Mouse (Mus musculus) left cerebral cortex, postnatal 10 days (tissue): ENCODE measurements around the gene Ranbp1. TPM values are rescaled to one million over a fixed set of nuclear protein-coding genes. Genes with fewer than 3 reads are reported as not detected.
A peak's percentile ranks its signal among the peaks of the same experiment; 100 is the strongest.
"Not testable (repeated sequence)": the region's sequence is repeated elsewhere in the genome, so short reads cannot be mapped to it uniquely, and the experiment has no call there.

Source experiments
- DNase-seq, 2 experiments: peaks; one replicate each; pipeline ENCODE4 v3.0.0; 2021 to 2022; ENCODE audit warnings: low spot score in 2 of 2, mixed read lengths in 1 of 2; ENCODE audit errors: extremely low spot score in 1 of 2
- intact Hi-C: fragments of 180-260 bp; cut with DNase I; formaldehyde crosslinking; loops from one replicate; pipeline ENCODE4 v1.15.1; 2025
- total RNA-seq, 2 experiments: library from RNA; stranded (reverse); gene quantifications; 2 replicates each; pipeline ENCODE4 v1.2.3; 2021

Ranbp1 gene
- 100 to 1,000 TPM; 116 to 122 TPM for total RNA-seq

DNA sequence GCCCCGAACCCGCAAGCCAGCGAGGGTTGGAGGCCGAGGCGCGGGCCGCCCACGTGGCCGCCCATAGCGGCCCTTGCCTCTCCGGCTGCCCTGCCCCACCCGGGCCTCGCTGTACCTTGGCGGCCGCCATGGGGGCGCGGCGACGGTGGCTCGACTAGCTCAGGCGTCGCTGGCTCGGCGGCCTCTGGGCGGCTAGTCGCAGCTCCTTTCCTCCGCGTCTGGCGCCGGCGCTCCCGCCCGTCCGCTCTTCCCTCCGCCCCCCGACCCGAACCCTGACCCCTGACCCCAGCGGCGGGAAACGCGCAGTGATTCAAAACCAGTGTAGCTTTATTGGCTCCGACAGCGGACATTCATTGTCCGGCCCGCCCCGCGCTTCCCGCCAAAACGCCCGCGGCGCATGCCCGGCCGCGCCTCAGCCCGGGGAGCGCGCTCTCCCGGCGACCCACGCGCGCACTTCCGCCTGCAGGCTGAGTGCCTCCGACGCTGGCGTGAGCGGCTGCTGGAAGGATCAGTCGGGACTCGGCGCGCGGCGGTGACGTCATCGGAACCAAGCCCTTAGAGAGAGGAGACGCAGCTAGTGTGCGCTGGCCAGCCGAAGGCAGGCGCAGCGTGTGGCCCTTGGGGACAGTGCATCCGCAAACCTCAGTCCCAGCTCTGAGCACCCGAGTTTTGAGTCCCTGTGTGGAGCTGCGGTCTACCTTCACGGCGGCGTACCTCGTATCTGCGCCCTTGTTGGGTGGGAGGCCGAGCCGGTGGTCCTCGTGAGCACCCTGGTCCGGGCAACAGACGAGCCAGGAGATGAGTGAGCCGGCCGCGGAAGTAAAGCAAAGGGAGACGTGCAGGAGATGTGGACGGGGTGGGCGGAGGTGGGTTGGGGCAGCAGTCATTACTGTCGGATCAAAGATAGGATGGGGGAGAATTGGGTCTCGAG is at the start of gene Ranbp1, which contains the start of gene Trmt2a:
Ranbp1 (minus strand) TSS at position 300 of the 931 bp plus-strand sequence.
Trmt2a (plus strand) TSS at position 247 of the 931 bp plus-strand sequence.
- peak; percentile 98 to 100 for DNase-seq
- intact Hi-C loops, result no loop called here

- DNase-seq, intact Hi-C loops: not testable (repeated sequence)
Measured at GRCm38 (mm10) chr16:18289614-18290013, 41.1 kb upstream of the Ranbp1 start.

DNA sequence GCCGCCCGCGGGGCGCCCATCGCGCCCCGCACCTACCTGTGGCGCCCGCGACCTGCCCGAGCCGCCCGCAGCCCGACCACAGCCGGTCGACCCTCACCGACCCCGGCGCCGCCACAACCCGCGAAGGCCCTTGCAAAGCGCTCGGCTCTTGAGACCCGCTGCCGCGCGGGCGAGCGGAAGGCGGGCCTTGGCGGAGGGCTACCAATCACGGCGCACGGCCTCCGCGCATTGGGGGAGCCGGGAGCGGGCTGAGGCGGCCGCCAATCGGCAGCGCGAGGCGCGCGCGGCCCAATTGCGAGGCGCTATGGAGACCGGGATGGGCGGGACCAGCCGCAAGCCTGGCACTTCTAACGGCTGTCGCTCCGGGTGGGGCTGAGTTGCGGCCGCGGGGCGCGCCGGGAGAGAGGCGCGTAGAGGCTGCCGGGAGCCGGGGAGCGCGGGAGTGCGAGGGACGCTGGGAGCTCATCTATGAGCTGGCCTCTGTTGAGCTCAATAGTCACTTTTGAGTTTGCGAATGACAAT is 40.6 kb upstream of the Ranbp1 start, which contains the start of gene Dgcr8:
Dgcr8 (minus strand) TSS at position 180 of the 522 bp plus-strand sequence.
- intact Hi-C loops, result no loop called here
- DNase-seq, result peak; percentile 98 to 99

DNA sequence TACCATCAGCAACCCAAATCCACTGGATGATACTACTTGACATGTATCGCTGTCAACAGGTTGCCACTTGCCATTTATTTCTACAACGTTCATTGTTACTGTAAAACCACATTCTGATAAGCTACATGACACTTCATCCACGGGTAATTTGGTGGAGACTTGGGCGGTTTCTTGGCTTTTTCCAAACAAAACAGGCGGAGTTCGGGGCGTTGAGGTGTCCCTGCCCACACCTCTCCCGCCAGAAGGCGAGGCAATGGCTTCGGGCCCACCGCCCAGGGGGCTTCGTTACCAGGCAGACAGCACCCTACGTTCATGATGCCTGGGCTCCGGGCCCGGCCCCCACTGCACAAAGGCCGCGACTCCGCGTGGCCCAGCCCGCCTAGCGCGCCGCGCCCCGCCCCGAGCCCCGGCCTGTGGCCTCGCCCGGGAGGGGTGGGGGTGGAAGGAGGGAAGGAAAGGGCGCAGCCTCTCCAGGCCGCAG is 40.1 kb upstream of the Ranbp1 start:
- peak in 1 of 2 experiments; percentile 86 for DNase-seq
- intact Hi-C loops, result no loop called here

DNA sequence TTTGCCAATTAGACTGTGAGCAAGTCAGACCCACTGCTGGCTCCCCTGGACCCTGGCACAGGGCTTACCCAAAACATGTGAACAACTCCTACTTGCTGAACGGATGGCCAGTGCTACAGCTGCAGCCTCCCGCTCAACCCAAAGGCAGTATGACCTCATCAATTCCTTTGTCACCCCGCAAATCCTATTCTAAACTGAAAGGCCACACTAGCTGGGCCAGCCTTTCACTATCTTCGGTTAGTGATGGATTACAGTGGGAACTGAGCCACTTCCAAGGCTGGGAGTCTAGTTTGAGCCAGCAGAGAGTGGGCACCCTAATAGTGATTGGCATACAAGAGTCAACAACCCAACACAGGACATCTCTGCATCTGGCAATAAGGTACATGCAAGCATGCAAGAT is 39.6 kb upstream of the Ranbp1 start:
- no peak for DNase-seq
- intact Hi-C loops, result no loop called here

GRCm38 (mm10) chr16:18275166-18275565 is 26.6 kb upstream of the Ranbp1 start:
- intact Hi-C loops, result no loop called here
- no peak for DNase-seq

DNA sequence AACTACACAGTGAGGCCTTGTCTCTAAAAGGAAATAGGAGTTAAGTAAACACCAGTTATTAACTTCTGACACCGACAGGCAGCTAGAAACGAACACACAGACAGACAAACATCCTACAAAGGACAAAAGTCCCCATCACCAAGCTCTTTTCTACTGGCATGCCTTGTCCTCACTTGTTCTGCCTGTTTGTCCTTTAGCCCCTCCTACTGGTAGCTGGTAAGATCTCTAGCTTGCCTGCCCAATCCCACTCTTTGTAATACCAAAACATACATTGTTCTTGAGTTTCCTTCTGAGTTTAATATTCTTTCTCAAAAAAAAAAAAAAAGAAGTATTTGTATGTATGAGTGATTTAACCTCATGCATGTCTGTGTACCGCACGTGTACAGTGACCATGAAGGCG is 19.6 kb upstream of the Ranbp1 start:
- intact Hi-C loops, result no loop called here
- DNase-seq, result no peak

DNA sequence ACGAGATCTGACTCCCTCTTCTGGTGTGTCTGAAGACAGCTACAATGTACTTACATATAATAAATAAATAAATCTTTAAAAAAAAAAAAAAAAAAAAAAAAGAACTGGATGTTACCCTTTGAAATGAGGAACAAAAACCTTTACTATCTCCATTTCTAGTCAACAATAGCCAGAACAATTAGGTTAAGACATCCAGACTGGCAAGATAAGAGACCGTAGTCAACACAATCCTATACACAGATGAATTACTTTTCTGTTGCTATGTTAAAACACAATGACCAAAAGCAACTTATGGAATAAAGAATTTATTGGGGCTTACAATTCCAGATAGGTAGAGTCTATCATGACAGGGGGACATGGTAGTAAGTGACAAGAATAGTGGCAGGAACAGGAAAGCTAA is 16.5 kb upstream of the Ranbp1 start:
- DNase-seq, result no peak
- intact Hi-C loops, result no loop called here

DNA sequence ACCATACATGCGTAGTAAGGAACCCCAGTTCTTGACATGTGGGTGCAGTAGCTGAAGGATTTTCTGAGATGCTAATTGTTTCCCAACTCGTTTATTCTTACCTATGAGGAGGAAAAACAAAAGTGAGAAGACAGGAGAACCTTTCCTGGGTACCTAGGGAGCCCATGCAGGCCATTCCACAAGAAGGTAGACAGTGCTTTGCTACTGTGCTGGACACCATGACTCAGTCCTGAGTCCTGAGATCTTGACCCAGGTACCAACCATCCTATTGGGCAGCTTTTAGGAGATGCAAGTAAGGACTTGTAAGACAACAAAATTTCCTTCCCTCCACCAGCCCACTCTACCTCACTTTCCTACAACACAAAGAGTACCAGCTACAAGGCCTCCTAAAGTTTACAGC is 9.7 kb upstream of the Ranbp1 start, which contains the start of gene Gm49776:
Gm49776 (minus strand) TSS at position 101 of the 400 bp plus-strand sequence.
- intact Hi-C loops, result no loop called here
- no peak for DNase-seq

GRCm38 (mm10) chr16:18253866-18254265 is 5.3 kb upstream of the Ranbp1 start:
- intact Hi-C loops, result no loop called here
- no peak for DNase-seq

GRCm38 (mm10) chr16:18252736-18253135 is 4.2 kb upstream of the Ranbp1 start:
- no peak for DNase-seq
- intact Hi-C loops, result no loop called here

DNA sequence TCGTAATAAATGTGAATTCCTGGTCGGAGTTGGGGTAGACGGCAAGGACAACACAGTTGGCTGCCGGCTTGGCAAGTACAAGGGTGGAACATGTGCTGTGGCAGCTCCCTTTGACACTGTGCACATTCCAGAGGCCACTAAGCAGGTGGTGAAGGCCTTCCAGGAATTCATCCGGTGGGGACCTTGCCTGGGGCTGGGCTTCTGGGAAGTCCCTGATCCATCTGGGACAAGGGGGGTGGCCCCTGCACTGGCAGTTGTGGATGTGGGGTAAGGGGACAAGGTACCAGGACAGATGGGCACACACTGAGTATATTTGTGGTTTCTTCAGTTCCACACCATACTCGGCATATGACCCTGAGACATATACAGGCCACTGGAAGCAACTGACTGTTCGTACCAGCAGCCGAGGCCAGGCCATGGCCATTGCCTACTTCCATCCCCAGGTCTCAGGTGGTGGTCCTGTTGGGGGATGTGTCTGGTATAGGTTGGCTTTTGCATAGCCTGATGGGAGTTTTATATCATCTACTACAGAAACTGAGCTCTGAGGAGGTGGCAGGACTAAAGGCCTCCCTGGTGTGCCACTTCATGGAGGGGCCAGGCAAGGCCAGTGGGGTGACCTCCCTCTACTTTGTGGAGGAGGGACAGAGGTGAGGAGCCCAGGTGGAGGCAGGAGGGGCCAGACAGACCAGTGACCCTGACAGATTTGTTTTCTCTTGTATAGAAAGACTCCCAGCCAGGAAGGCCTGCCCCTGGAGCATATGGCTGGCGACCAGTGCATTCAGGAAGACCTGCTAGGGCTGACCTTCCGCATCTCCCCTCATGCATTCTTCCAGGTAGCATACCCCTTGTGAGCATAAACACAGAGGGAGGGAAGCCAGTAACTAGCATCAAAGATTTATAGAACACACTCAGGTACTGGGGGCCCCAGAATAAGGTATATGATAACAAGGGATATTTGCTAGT is 2.6 kb upstream of the Ranbp1 start:
- no peak for DNase-seq
- intact Hi-C loops, result no loop called here

- intact Hi-C loops, result no loop called here
- DNase-seq, result no peak
Measured at GRCm38 (mm10) chr16:18250231-18250630, 1.7 kb upstream of the Ranbp1 start.

GRCm38 (mm10) chr16:18249364-18249967 is 934 bp upstream of the Ranbp1 start:
- intact Hi-C loops, result no loop called here
- peak; percentile 40 to 71 for DNase-seq

DNA sequence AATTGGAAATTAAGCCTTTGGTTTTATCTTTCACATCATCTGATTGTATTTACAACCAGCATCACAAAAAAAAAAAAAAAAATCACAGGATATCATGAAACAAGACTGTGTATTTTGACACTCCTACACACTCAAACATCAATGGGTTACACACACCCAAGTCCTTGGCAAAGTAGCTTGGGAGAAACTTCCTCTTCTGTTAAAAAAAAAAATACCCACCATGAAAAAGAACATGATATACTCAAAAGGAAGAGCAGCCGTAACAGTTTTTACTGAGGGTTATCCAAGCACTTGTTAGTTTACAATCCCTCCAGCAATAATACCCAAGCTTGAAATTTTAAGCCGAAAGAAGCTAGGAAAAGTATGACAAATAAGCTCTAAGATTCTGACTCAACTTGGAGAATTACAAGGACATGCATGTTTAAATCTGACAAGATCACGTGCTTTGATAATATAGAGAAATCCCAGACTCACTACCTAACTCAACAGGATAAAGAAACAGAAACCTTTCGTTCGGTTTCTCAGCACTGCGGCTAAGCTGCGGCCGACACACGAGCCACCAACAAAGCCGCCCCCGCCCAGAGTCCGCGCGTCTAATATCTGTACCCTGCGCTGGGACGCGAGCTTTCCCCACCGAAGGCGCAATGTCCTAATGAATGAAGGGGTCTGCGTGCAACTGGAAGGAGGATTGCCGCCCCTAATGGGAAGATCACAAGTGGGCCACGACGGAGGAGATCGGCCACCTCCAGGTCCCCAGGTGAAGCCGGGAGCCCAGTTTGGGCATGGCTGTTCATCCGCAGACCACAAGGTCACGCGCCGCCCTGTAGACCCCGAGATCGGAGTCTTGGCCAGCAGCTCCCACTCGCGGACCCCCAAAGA is 772 bp downstream of the Ranbp1 start:
- peak in 1 of 2 experiments; percentile 56 for DNase-seq
- intact Hi-C loops, result no loop called here

- intact Hi-C loops, result no loop called here
- peak in 1 of 2 experiments; percentile 22 for DNase-seq
Measured at GRCm38 (mm10) chr16:18241581-18241980, 7.0 kb downstream of the Ranbp1 start.

DNA sequence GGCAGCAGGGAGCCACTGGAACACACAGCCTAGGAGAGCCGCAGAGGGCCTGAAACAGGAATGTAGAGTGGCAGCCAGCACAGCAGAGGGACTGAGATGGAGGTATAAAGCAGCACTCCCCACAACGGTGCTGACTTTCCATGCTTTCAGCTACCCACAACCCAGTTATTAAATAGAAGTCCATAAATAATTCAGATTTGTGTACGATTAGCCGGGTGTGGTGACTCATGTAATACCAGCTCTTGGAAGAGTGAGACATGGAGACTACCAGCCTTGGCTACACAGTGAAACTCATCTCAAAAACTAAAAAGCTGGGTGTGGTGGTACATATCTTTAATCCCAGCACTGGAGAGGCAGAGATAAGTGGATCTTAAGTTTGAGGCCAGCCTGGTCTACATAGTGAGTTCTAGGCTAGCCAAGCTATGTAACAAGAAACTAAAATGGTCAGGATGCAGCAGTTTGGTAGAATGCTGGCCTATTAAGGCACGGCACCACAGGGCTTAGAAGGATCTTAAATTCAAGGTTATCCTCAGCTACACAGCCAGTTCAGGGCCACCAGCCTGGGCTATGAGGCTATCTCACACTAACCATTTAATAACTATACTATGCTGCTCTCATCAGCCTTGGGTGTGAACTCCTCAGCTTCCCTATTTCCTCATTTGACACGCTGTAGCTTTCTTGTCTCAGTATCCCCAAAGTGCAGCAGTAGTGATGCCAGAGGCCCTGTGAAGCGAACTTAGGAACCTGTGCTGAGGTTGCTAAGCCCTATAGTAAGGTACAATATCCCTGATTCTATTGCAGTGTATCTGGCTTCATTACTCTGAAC is 11.6 kb downstream of the Ranbp1 start:
- DNase-seq, result no peak
- intact Hi-C loops, result no loop called here
